In the genomic region with DNA sequence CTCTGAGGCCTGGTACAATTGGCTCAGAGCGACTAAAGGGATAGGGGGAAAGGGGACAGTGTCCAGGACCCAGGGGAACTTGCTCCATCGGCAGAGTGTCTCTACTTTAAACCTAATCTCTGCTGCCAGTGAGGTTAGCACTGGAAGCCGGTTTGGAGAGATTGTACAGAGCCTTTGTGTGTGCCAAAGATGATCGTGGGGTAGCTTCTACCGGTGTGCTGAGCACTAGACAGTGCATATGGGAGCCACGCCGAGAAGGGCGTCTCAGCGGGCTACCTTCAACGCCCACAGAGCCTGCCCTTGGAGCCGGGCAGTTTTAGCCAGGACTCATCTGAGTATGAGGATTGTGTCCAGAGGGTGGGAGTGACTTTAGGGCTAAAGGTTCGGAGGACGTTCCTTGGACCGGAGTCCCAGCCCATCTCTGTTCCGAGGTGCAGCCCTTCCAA, we compare ENCODE assay signal across 8 mouse cellular contexts. TPM values are rescaled to one million over a fixed set of nuclear protein-coding genes. Genes with fewer than 3 reads are reported as not detected.
DNase-seq lines count a peak whose midpoint lies in the region; ATAC-seq and TF ChIP-seq lines count a peak whose summit lies in the region.

No protein-coding gene starts in this region.

- H3K4me2 ChIP-seq in heart, embryonic 11.5 days: peak overlapping the region; percentile 92
- peak overlapping the region; percentile 85 for H3K4me2 ChIP-seq in hindbrain, embryonic 13.5 days

- no peak overlapping the region for H3K27ac ChIP-seq in heart, embryonic 11.5 days (ENCODE audit: low read depth, low read length)
- H3K27ac ChIP-seq in hindbrain, embryonic 13.5 days: peak overlapping the region; percentile 93
- H3K27ac ChIP-seq in midbrain, embryonic 10.5 days (replicated peaks): peak overlapping the region; percentile 99

- H3K36me3 ChIP-seq in heart, embryonic 11.5 days (ENCODE audit: control insufficient read depth, insufficient read depth, low read length): no peaks in the 10 kb centered on the region
- H3K36me3 ChIP-seq in hindbrain, embryonic 13.5 days: no peaks in the 10 kb centered on the region
- H3K36me3 ChIP-seq in midbrain, embryonic 10.5 days: 0 out of 2 replicates have a peak, but pooled peaks cover under 1% of the 10 kb centered on the region

- H3K4me3 ChIP-seq in heart, embryonic 11.5 days (ENCODE audit: low read depth, low read length): peak overlapping the region; percentile 59
- H3K4me3 ChIP-seq in hindbrain, embryonic 13.5 days: peak overlapping the region; percentile 73
- H3K4me3 ChIP-seq in midbrain, embryonic 10.5 days: peak overlapping the region; percentile 91

- H3K9me3 ChIP-seq in heart, embryonic 11.5 days (replicated peaks; ENCODE audit: control insufficient read depth, low read length): no peaks in the 10 kb centered on the region
- no peaks in the 10 kb centered on the region for H3K9me3 ChIP-seq in hindbrain, embryonic 13.5 days
- H3K9me3 ChIP-seq in midbrain, embryonic 10.5 days (replicated peaks): no peaks in the 10 kb centered on the region

- no peak for ATAC-seq in heart, embryonic 11.5 days (replicated peaks; ENCODE audit: insufficient number of reproducible peaks, low FRiP score, low TSS enrichment)
- peak; percentile 41; the same call in 1 of the 2 replicates for ATAC-seq in hindbrain, embryonic 13.5 days (ENCODE audit: low FRiP score)

- 0 out of 2 replicates have a peak overlapping the region, but pooled peaks have one; percentile 44 for H3K9ac ChIP-seq in heart, embryonic 11.5 days (ENCODE audit: low read depth, low read length)
- peak overlapping the region; percentile 88 for H3K9ac ChIP-seq in hindbrain, embryonic 13.5 days

- peaks cover 64% of the 10 kb centered on the region for H3K27me3 ChIP-seq in heart, embryonic 11.5 days (ENCODE audit: control insufficient read depth, insufficient read depth, low read length)
- H3K27me3 ChIP-seq in hindbrain, embryonic 13.5 days: peaks cover 9% of the 10 kb centered on the region; the same call in 1 of the 2 replicates
- peaks cover 76% of the 10 kb centered on the region for H3K27me3 ChIP-seq in midbrain, embryonic 10.5 days (ENCODE audit: low read depth, poor library complexity, severe bottlenecking)

- no peak for DNase-seq in heart, adult 11 months
- peak; percentile 48 for DNase-seq in brain, embryonic 14.5 days (ENCODE audit: low read depth)
- DNase-seq in midbrain, embryonic 10.5 days (ENCODE audit: low spot score): no peak
- no peak for DNase-seq in spleen, adult 12 weeks (ENCODE audit: low spot score)
- no peak for DNase-seq in embryo, embryonic 9.5 days (ENCODE audit: extremely low spot score)
- no peak for DNase-seq in right cerebral cortex, adult 2 months (ENCODE audit: low spot score in 2 of 2)

- no peak for TF ChIP-seq CTCF in brain, embryonic 14.5 days (IDR thresholded peaks at IDR 0.05; ENCODE audit: borderline replicate concordance, extremely low read depth, insufficient read depth, insufficient read length)

- TF ChIP-seq POLR2A in brain, embryonic 14.5 days (IDR thresholded peaks at IDR 0.05; ENCODE audit: borderline replicate concordance, extremely low read depth, insufficient read depth, insufficient read length, poor library complexity, severe bottlenecking): no peak

- peaks cover 26% of the 10 kb centered on the region for H3K4me1 ChIP-seq in heart, embryonic 11.5 days (ENCODE audit: control insufficient read depth, insufficient read depth, low read length)
- H3K4me1 ChIP-seq in hindbrain, embryonic 13.5 days (replicated peaks): peaks cover 62% of the 10 kb centered on the region
- peaks cover 76% of the 10 kb centered on the region for H3K4me1 ChIP-seq in midbrain, embryonic 10.5 days

- 2% methylated on average over 15 of the region's 15 CpGs for WGBS in heart, embryonic 11.5 days (ENCODE audit: insufficient replicate concordance)
- 0% methylated on average over 15 of the region's 15 CpGs for WGBS in hindbrain, embryonic 13.5 days
- WGBS in midbrain, embryonic 10.5 days: under 1% methylated on average over 15 of the region's 15 CpGs

RNA-seq across cellular contexts. Expression of a gene that starts 0.7 kb away (rescaled TPM):
- 1.7 and 2.3 TPM in 2 replicates for polyA plus RNA-seq in heart, embryonic 11.5 days (2014; fragmentation: Nextera tagmentation; extraction: Ambion mirVana)
- 18.5 and 26.5 TPM in 2 replicates for polyA plus RNA-seq in brain, embryonic 14.5 days (2012; rRNA removed)
- polyA plus RNA-seq in hindbrain, embryonic 13.5 days (2015; fragmentation: Nextera tagmentation; extraction: Ambion mirVana): 5.1 and 5.7 TPM in 2 replicates
- polyA plus RNA-seq in midbrain, embryonic 10.5 days (2016; fragmentation: Nextera tagmentation; extraction: Ambion mirVana): 9.5 and 10.8 TPM in 2 replicates

RNA-seq across cellular contexts. Expression of a gene that starts 35.7 kb away (rescaled TPM):
- 19.5 and 21.0 TPM in 2 replicates for polyA plus RNA-seq in heart, embryonic 11.5 days (2014; fragmentation: Nextera tagmentation; extraction: Ambion mirVana)
- 85.2 and 111 TPM in 2 replicates for polyA plus RNA-seq in brain, embryonic 14.5 days (2012; rRNA removed)
- polyA plus RNA-seq in hindbrain, embryonic 13.5 days (2015; fragmentation: Nextera tagmentation; extraction: Ambion mirVana): 40.2 and 41.6 TPM in 2 replicates
- polyA plus RNA-seq in midbrain, embryonic 10.5 days (2016; fragmentation: Nextera tagmentation; extraction: Ambion mirVana): 32.4 and 38.0 TPM in 2 replicates
